Mouse (Mus musculus): ENCODE measurements around the gene Defa35.
"Not testable (repeated sequence)": the region's sequence is repeated elsewhere in the genome, so short reads cannot be mapped to it uniquely, and the experiment has no call there.

Defa35 gene

DNA sequence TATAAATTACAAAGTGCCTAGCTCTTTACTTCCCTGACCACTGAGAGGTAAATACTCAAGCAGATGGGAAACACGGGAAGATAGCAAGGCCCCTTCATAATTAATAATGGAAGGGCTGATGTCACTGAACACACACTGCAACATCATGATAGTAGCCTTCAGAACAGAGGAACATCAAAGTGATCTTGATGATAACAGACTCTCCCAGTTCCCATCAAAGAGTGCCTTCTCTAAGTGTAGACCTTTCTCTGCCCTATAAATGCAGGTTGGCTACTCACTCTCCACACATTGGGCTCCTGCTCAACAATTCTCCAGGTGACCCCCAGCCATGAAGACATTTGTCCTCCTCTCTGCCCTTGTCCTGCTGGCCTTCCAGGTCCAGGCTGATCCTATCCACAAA lies at the start of gene Defa35:
Gene Defa35, plus strand, starts transcription at position 301 of the 400 bp plus-strand sequence.
- TF ChIP-seq GATA4 (IDR thresholded peaks at IDR 0.05; ENCODE audit: insufficient replicate concordance, low read length), result not testable (repeated sequence)

DNA sequence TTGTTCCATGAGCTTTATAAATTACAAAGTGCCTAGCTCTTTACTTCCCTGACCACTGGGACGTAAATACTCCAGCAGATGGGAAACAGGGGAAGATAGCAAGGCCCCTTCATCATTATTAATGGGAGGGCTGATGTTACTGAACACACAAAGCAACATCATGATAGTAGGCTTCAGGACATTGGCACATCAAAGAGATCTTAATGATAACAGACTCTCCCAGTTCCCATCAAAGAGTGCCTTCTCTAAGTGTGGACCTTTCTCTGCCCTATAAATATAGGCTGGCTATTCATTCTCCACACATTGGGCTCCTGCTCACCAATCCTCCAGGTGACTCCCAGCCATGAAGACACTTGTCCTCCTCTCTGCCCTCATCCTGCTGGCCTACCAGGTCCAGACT lies 39.6 kb upstream of the Defa35 start, which contains the start of gene Defa21:
Gene Defa21, plus strand, starts transcription at position 301 of the 400 bp plus-strand sequence.
- not testable (repeated sequence) for TF ChIP-seq GATA4 (IDR thresholded peaks at IDR 0.05; ENCODE audit: insufficient replicate concordance, low read length)

DNA sequence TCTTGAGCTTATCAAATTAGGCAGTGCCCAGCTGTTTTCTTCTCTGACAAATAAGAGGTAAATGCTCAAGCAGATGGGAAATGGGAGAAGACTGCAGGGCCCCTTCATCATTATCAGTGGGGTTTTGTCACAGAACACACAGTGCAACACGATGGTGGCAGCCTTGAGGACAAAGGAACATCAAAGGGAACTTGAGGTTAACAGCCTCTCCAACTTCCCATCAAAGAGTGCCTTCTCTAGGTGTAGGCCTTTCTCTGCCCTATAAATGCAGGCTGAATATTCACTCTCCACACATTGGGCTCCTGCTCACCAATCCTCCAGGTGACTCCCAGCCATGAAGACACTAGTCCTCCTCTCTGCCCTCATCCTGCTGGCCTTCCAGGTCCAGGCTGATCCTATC lies 10.1 kb upstream of the Defa35 start, which contains the start of gene Defa23:
Gene Defa23, plus strand, starts transcription at position 301 of the 400 bp plus-strand sequence.
- not testable (repeated sequence) for TF ChIP-seq GATA4 (IDR thresholded peaks at IDR 0.05; ENCODE audit: insufficient replicate concordance, low read length)

DNA sequence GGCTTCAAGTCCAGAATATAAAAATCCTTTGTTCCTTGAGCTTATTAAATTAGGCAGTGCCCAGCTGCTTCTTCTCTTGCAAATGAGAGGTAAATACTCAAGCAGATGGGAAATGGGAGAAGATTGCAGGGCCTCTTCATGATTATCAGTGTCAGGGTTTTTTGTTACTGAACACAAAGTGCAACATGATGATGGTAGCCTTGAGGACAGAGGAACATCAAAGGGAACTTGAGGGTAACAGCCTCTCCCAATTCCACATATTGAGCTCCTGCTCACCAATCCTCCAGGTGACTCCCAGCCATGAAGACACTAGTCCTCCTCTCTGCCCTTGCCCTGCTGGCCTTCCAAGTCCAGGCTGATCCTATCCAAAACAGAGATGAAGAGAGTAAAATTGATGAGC lies 19.3 kb downstream of the Defa35 start, which contains the start of gene Defa25:
Gene Defa25, plus strand, starts transcription at position 301 of the 400 bp plus-strand sequence.
- TF ChIP-seq GATA4 (IDR thresholded peaks at IDR 0.05; ENCODE audit: insufficient replicate concordance, low read length), result not testable (repeated sequence)

DNA sequence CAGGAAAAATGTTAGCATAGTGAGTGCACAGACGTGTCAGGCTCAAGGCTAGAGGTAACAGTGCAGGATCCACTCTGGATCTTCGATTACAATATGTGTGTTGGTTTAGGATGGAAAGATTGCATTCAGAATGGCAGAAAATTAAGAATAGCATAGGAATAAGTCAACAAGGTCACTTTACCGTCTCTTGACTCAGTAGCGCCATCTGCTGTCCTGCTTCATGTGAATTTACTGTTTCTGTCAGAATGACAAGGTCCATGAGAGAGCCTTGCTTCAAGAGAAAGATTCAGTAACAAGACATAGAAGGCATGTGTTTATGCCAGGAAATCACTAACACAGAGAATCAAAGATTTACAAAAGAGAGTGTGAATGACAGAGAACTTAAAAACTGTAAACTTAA lies 28.3 kb downstream of the Defa35 start:
- TF ChIP-seq GATA4 (IDR thresholded peaks at IDR 0.05; ENCODE audit: insufficient replicate concordance, low read length), result no peak

DNA sequence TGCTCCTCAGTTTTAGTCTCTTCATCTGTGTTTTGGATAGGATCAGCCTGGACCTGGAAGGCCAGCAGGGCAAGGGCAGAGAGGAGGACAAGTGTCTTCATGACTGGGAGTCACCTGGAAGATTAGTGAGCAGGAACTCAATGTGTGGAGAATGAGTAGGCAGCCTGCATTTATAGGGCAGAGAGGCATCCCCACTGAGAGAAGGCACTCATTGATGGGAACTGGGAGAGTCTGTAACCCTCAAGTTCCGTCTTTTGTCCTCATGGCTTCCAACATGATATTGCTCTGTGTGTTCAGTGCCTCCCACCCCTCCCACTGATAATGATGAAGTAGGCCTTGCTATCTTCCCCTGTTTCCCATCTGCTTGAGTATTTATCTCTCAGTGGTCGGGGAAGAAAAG lies 31.1 kb downstream of the Defa35 start, which contains the start of gene Gm14851:
Gene Gm14851, minus strand, starts transcription at position 101 of the 400 bp plus-strand sequence.
- not testable (repeated sequence) for TF ChIP-seq GATA4 (IDR thresholded peaks at IDR 0.05; ENCODE audit: insufficient replicate concordance, low read length)
